Mouse (Mus musculus) C2C12 (cell line): ENCODE results near the gene Aldh1l1. TPM values are rescaled to one million over a fixed set of nuclear protein-coding genes. Genes with fewer than 3 reads are reported as not detected.

Experiments
- H3K27me3 ChIP-seq: one replicate; pipeline ENCODE4 v1.6.1; 2011; ENCODE audit not compliant: control insufficient read depth, insufficient read depth, insufficient read length
- H3K36me3 ChIP-seq: one replicate; pipeline ENCODE4 v1.6.1; 2011; ENCODE audit not compliant: control insufficient read depth, insufficient read depth
- H3K4me3 ChIP-seq: one replicate; pipeline ENCODE4 v1.5.1; 2011; ENCODE audit warnings: mild to moderate bottlenecking, control low read depth; ENCODE audit not compliant: poor library complexity, insufficient read depth, severe bottlenecking
- H3K79me2 ChIP-seq: one replicate; pipeline ENCODE4 v1.6.1; 2011; ENCODE audit not compliant: control insufficient read depth, insufficient read depth
- H3K79me3 ChIP-seq: one replicate; pipeline ENCODE4 v1.6.1; 2011; ENCODE audit warnings: low read depth, control low read depth
- H3ac ChIP-seq: one replicate; pipeline ENCODE3; 2011; ENCODE audit warnings: low read depth; ENCODE audit not compliant: control insufficient read depth, insufficient read length
- CEBPB ChIP-seq: IDR thresholded peaks from one replicate; pipeline ENCODE4 v1.6.1; 2011; ENCODE audit warnings: low read depth, mild to moderate bottlenecking, control low read depth, moderate library complexity
- CTCF ChIP-seq: IDR thresholded peaks from one replicate; pipeline ENCODE4 v1.5.1; 2011; ENCODE audit not compliant: control insufficient read depth, insufficient read depth, insufficient read length
- FOSL1 ChIP-seq: IDR thresholded peaks from one replicate; pipeline ENCODE4 v1.8.0; 2011; ENCODE audit warnings: mild to moderate bottlenecking, low read length; ENCODE audit not compliant: poor library complexity, insufficient read depth, severe bottlenecking
- MAX ChIP-seq: IDR thresholded peaks from one replicate; pipeline ENCODE4 v1.6.1; 2011; ENCODE audit warnings: mild to moderate bottlenecking, control low read depth
- MYOD1 ChIP-seq: IDR thresholded peaks from one replicate; pipeline ENCODE4 v1.6.1; 2011; ENCODE audit warnings: low read depth; ENCODE audit not compliant: control insufficient read depth, insufficient read length
- MYOG ChIP-seq: IDR thresholded peaks from one replicate; pipeline ENCODE4 v1.6.1; 2011; ENCODE audit not compliant: control insufficient read depth, insufficient read length; ENCODE audit errors: extremely low read depth
- USF1 ChIP-seq: IDR thresholded peaks from one replicate; pipeline ENCODE4 v1.6.1; 2011; ENCODE audit warnings: low read depth, mild to moderate bottlenecking, control low read depth, moderate library complexity
- polyA plus RNA-seq: library from polyadenylated mRNA; unstranded; fragments of >200 nt; fragmentation: generic; extraction: Trizol; gene quantifications from one replicate; pipeline ENCODE4 v1.2.1, GENCODE M21; 2012; ENCODE audit warnings: missing spikeins

The Aldh1l1 gene
- polyA plus RNA-seq, 1 experiment: 0.16 TPM

GRCm38 (mm10) chr6:90519375-90519774 is 33.1 kb downstream of the Aldh1l1 start:
- TF ChIP-seq CEBPB (no peak), MAX (no peak), MYOD1 (no peak), MYOG (no peak), USF1 (no peak), CTCF (no peak), FOSL1 (no peak)
- Histone ChIP-seq H3K4me3 (no peak overlapping the region), H3ac (no peak overlapping the region), H3K79me3 (no peaks in the 10 kb centered on the region), H3K27me3 (peaks cover 12% of the 10 kb centered on the region), H3K79me2 (no peaks in the 10 kb centered on the region), H3K36me3 (no peaks in the 10 kb centered on the region)

GRCm38 (mm10) chr6:90526406-90526805 is 40.2 kb downstream of the Aldh1l1 start:
- no peaks in the 10 kb centered on the region for H3K36me3 ChIP-seq
- TF ChIP-seq CEBPB: no peak
- TF ChIP-seq MYOD1: no peak
- TF ChIP-seq USF1: no peak
- no peak for TF ChIP-seq MYOG
- TF ChIP-seq MAX: no peak
- TF ChIP-seq CTCF: no peak
- TF ChIP-seq FOSL1: no peak
- no peak overlapping the region for H3ac ChIP-seq
- H3K79me3 ChIP-seq: no peaks in the 10 kb centered on the region
- H3K27me3 ChIP-seq: peaks cover 14% of the 10 kb centered on the region
- H3K4me3 ChIP-seq: no peak overlapping the region
- no peaks in the 10 kb centered on the region for H3K79me2 ChIP-seq

- Histone ChIP-seq H3K79me3 (no peaks in the 10 kb centered on the region), H3K4me3 (no peak overlapping the region), H3K36me3 (no peaks in the 10 kb centered on the region), H3K27me3 (peaks cover 3% of the 10 kb centered on the region), H3ac (no peak overlapping the region), H3K79me2 (no peaks in the 10 kb centered on the region)
- TF ChIP-seq MAX (no peak), USF1 (no peak), CTCF (no peak), FOSL1 (no peak), MYOD1 (no peak), CEBPB (no peak), MYOG (no peak)
Measured at GRCm38 (mm10) chr6:90529461-90530046, 43.3 kb downstream of the Aldh1l1 start.

DNA sequence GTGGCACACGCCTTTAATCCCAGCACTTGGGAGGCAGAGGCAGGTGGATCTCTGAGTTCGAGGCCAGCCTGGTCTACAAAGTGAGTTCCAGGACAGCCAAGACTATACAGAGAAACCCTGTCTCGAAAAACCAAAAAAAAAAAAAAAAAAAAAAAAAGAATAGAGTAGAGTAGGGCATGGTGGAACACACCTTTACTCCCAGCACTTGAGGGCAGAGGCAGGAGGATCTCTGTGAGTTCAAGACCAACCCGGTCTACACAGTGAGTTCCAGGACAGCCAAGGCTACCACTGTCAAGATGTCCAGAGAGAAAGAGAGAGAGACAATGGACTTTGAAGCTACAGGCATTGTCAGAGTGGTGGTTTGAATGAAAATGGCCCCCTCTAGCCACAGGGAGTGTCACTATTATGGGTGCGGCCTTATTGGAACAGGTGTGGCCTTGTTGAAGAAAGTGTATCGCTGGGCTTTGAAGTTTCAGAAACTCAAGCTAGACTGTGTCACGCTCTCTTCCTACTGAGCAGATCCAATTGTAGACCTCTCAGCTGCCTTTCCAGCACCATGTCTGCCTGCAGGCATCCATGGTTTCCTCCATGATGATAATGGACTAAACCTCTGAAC is 46.5 kb downstream of the Aldh1l1 start:
- no peak for TF ChIP-seq CEBPB
- Histone ChIP-seq H3K79me3 (no peaks in the 10 kb centered on the region), H3K36me3 (no peaks in the 10 kb centered on the region), H3K4me3 (no peak overlapping the region), H3ac (no peak overlapping the region), H3K79me2 (no peaks in the 10 kb centered on the region), H3K27me3 (peaks cover 3% of the 10 kb centered on the region)

DNA sequence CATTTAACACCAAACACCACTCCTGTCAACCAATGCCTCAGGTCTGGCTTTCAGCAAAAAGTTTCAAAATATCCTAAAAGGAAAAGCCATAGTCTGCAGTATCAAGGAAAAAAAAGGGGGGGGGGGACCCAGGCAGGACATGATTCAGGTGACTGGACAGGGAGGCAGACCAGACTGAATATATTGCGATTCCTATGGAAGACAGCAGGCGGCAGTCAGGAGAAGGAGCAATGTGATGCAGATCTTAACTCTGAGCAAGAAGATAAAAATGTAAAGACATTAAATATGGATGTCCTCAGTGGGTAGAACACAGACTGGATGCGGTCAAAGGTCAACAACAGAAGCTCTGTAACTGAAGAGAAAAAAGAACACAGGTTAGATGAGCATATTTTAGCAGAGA is 47.3 kb downstream of the Aldh1l1 start:
- Histone ChIP-seq H3K79me2 (no peaks in the 10 kb centered on the region), H3ac (no peak overlapping the region), H3K27me3 (peaks cover 3% of the 10 kb centered on the region), H3K4me3 (no peak overlapping the region), H3K79me3 (no peaks in the 10 kb centered on the region), H3K36me3 (no peaks in the 10 kb centered on the region)
- TF ChIP-seq CEBPB (no peak), MAX (no peak), MYOD1 (no peak), USF1 (no peak), CTCF (no peak), MYOG (no peak), FOSL1 (no peak)
